Mouse (Mus musculus) lung, postnatal 10 days (tissue): ENCODE measurements around the gene Psen2.

Experiments
- DNase-seq: peaks from one replicate; pipeline ENCODE4 v3.0.0; 2021

The Psen2 gene

DNA sequence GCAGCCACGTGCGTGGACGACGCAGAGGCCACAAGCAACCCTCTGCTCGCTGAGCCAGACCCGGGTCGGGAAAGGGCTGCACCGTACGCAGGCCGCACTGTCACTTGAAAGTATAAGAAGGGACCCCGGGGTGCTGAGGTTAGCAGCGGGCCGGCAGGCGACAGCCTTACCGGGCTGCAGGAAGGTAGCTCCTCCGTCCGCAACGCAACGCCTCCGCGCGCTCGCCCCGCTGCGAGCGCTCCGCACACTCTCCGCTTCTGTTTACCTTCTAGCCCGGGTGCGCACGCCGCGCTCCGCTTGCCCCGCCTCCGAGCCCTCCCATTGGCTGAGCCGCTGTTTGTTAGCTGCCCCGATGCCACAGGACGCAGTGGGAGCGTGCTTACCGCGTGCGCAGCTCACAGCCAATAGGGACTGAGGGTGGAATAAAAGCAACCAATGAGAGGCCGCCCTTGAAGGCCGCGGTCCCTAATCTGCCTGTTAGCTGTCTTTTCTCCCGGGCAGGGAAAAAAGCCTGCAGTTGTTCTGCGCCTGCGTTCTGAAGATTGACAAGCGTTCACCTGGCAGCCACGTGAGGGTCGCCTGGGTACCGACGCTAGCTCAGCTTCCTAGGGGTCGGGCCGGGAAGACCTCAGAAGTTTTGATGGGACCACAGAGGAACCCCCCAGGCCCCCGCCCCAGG lies 67.4 kb downstream of the Psen2 start:
- peak; percentile 99 for DNase-seq

DNA sequence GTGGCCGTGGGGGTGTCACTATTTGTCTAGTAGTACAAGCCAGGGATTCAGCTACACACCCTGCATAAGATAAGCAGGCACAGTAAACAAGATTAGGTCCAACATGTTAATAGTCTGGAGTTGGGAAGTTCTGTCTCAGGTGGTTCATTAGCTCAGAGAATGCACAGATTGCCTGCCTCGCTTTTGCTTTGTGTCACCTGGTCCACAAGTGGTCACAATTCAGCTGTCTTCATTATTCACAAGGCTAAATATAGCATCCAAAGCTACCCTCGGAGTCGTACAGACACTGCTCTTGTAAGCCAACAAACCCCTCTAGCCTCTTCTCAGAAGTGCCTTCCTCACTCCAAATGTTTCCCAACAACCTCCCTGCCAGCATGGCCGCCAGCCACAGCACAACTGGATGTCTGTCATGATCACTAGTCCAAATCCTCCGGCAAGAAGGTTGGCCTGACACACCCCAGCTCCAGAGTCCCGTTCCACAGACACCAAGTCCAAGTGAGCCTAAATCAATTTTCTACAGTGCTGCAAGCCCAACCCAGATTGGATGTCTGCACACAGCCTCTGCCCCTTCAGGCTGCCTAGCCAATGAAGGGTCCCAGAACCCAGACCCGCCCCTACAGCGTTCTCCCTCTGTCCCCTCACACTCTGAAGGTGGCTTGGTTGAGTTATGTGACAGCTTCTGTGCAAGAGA lies 68.3 kb downstream of the Psen2 start:
- peak; percentile 72 for DNase-seq

DNA sequence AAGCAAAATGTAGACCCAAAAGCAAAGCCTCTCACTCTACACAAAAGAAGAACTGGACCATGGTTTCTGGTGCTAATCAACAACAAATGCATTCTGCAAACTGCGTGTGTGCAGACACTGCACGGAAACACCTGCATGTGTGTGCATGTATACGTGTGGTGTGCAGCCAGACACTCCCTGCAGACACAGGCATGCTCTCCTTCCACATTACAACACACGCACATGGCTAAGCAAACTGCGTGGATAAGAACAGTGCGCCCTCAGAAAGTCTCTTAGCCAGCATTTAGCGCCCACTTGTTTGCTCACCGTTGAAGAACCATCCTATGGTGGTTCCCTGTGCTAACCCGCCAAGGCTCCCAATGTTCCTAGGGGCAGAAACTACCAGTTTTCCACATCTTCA lies 69.2 kb downstream of the Psen2 start:
- no peak for DNase-seq

DNA sequence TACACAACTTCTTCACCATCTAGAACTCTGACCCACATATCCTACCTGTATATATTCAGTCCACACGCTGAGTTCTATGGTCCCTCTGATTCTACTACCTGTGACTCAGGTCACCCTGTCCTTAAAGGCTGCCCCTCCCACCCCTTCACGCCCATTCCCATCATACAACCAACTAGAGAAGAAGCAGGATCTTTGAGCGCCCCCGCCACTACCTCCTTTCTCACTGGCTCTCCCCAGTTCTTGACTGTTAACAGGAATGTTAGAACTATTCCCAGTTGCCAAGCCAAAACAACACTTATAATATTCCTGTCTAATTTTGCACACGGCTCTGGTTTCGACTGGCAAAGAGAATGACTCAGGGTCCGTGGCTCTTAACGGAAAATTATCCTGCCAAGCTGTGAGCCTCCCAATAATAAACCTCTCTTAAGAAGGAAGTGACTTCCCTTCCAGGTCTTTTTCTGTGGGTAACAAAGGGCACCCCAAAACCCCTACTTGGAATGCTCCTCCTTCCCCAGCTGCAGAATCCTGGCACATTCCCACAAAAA lies 69.8 kb downstream of the Psen2 start:
- no peak for DNase-seq

DNA sequence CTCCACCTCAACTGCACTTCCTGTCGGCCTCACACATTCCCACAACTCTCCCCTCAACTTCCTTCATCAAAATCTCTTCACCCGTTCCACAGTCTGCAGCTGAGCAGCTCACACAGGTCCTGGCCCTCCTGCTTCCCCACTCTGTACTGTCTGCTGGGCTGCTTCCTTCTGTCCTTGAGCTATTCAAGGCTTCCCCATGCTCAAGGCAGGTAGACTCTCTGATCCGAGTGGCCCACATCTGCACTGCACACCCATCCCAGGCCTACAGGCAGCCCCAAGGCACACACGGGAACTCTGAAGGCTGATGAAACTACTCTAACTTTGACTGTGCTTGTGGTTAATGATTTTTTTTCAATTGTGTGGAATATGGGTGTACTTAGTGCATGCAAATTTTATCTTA lies 70.4 kb downstream of the Psen2 start:
- DNase-seq = no peak

DNA sequence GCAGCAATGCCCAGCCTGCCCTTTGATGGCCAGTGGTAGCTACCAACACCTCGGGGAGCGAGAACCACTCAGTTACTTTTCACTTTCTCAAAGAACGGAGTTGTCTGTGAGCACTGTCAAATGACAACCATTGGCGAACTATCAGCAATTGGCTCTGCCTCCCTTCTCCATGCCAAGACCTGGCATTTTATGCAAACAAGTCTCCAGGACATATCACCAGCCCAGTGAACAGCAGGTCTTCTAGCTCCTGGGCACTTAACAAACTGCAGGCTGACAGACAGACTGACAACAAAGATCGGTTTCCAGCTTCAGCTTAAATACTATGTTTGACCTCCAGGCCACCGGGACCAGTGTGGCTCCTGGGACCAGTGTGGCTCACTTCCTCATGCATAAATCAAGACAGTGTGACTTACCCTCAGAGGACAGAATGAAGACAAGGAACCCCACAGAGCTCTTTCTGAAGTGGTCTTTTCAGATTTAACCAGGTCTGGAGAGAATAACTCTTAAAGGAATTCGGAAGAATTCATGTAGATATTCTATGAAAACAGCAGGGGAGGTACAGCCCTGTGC lies 71.5 kb downstream of the Psen2 start:
- DNase-seq = no peak

DNA sequence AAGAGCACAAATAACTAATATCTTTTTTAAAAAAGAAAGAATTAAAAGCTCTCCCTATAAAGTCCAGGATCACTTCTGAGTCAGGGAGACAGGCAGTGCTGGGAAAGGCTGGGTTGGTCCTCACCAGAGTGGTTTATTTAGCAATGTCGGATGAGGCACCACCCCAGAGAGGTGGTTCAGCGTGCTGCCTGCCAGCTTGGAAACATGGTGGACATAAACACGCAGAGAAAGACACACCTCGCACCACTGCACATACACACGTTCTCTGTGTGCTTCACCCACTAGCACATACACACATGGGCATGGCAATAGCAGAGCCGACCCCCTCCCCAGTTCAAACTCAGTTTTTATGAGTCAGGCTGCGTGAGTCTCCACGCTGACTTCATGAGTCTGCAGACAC lies 72.1 kb downstream of the Psen2 start:
- DNase-seq = no peak

DNA sequence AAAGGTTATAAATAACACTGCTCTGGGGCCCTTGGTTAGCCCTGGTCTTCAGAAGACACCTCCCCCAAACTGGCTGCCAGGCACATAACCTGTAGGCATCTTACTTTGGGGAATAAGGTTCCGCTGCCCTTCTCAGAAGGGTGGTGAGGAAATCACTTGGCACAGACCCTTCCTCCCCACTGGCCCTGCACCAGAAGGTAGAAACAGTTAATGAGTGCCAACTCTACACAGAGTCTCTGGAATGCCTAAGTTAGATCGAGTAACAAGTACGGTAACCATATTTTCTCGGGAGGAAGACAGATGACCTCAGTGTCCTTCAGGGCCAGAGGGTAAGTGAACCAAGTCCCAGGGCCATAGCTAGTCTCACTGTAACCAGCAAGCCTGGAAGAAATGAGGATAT lies 74.3 kb downstream of the Psen2 start:
- DNase-seq = no peak

DNA sequence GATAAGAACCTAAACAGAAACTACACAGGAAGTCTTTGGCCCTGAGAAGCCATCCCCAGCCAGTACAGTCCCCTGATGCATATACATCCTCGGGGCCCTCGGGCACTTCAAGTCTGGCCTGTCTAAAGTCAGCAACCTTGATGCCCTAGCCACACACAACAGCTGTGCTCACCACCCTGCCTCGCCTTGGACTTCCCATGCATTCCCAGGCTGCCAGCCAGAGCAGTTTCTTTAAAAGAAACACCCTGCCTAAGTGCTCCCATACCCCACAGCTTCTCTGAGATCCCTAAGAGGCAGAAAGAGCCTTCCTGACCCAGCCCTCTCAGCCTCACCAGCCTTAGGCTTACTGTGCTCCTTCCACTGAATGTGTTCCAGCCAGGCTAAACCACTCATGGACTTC lies 76.9 kb downstream of the Psen2 start:
- no peak for DNase-seq

DNA sequence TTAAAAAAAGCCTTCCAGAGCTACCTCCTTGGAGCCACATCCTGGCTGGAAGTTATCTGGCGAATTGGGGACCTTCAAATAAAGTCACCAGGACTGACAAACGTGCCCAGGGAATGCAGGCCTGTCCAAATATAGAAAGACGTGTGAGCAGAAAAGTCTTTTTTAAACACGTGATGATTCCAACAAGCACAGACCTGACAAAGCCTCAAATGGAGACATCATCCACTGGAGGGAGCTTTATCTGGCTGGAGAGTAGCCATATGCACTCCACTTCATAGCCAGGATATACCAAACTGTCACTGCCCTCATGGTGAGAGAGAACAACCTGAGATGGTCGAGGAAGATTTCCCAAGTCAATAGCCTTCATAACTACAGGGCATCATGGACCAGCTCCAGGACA lies 77.4 kb downstream of the Psen2 start:
- no peak for DNase-seq

DNA sequence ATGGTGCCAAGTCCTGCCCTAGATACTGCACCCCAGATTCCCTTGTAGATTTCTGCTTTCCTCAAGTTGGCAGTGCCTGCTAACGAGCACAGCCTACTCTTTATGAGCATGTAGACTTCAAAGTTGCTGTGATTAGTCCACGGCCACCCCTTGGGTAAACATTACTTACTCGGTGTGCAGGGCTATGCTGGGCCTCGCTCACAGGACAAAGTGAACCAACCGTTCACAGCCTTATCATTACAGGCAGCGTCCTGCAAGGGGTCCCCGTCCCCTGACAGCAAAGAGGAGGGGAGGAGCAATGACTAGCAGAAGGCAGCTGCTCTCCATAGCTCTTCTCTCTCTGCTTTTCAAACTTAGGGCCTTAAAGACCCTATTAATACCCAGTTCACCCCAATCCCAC lies 78.5 kb downstream of the Psen2 start:
- no peak for DNase-seq

DNA sequence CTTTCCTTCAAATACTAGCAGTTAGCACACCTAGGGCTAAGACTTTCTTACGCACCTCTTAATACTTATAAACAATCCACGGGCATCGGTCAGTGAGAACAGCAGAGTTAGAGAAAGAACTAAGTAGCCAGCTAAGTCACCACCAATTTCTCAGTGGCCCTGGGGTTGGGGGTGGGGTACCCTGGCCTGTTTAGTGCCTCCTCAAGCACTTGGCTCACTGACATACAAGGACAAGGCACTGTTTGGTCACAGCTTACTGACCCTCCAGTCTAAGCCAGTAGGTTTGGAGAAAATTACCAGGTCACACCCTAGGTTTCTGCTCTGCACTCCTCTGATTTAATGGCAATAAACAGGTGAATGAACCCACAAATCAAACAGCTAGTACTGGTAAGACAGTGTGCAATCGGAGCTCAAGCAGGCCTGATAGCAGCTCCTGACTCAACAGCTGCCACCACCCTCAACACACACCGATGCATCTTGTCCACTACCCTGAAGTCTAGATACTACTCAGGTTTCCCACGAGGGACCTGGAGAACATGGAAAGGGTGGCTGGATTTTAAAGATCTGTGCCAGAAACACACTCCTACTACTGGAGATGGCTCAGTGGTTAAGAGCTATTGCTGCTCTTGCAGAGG lies 79.6 kb downstream of the Psen2 start:
- DNase-seq = no peak

DNA sequence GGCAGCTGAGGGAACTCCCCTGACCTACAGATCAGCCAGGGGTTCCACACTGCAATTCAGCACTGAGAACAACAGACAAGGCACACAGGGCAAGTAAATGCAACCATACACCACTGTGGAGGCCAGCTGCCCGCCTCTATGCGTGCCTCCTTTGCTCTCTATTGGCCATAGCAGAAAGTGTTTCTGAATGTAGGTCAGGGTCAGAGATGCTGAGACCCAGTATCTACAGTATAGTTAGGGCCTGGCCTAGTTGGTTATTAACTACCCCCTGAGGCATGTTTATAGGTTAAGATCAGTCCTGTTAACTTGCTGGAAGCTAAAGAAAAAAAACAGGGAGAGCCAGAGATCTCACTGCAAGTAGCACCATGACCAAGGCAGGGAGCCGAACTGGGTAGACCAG lies 80.5 kb downstream of the Psen2 start:
- DNase-seq = no peak

DNA sequence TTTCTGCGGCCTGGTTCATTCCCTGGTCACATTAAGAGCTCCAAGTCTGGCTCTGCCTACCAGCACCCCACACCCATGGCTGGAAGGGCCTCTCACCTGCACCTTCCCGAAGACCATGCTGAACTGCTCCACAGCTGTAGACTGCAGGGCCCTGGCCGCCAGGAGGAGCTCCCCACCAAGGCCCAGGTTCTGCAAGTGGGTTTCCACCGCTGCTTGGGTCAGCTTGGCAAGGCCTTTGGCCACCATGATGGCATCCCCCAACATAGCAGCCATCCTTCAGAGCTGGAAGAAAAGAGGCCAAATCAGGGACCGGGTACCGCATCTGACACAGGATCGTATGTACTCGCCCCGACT lies 81.3 kb downstream of the Psen2 start:
- no peak for DNase-seq

DNA sequence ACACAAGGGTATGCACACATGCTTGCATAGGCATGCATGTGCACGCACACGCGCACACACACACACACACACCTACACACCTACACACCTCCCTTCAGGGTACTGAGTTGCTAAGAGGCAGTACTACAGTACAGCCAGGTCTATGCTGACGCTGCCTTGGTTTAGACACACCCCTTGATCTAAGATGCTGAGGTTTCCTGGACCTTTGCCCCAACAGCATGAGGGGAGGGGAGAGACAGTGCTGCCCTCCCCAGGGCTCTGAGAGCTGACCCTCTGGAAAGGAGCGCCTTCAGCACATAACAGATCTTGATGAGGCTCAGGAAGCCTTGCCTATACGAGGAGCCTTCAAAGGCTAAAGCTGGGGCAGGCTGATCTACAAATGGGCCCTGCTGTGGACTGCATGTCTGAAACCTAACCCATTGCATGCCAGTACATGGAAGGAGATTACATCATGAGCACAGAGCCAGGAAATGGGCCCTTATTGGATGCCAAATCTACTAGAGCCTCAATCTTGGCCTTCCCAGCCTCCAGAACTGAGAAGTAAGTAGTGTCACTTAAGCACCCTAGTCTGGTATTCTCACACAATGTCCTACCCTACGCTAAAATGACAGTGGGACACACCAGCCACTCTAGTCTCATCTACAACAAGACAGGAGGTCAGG lies 81.8 kb downstream of the Psen2 start:
- no peak for DNase-seq

DNA sequence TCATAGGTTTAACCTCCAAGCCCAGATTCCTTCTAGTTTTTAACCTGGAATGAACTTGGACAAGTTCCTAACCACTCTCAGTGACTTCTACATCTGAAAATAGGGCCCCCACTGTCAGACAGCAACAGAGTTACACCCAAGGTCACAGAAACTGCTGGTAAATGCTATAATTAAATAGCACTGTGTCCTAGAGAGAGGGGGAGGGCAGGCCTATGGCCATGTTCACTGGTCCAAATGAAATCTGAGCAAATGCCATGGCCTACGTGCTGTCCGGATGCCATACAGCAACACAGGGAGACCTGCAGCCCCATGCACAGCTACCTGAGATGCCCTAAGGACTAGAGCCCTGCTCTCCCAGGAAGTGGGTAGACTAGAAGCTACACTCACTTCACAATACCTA lies 83.4 kb downstream of the Psen2 start:
- DNase-seq = no peak

DNA sequence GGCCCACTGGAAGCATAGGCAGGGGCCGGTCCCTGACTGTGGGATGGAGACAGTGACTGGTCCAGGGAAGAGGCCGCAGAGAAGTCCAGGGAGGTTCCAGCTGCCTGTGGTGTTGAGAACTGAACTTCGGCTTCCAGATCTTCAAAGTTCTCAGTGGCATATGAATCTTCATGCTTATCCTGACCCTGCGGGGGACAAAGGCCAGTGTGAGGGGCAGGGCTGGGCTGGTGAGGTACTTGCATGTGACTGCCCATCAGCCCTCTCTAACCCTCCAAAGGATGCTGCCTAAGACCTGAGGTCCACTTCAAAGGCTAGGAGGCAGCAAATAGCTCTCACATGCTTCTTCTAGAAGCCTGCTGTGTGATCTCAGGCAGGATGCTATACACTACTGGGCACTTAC lies 84.1 kb downstream of the Psen2 start:
- no peak for DNase-seq

DNA sequence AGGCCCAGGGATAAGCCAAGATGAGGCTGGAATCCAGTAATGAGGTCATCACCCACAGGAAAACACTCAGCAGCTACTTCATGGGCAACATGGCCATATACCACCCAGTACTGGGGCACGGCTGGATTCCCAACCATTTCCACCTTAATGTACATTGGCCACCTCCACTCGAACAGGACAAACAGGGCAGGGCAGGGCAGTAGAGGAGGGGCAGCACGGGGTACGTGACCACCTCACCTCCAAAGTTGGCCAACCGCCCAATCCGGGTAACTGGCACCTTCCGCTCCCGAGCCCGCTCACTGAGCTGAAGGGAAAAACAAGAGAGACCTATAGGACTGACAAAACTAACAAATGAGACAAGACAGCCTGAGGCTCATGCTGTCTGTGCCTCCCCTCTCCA lies 84.9 kb downstream of the Psen2 start:
- no peak for DNase-seq
